13 mouse cellular contexts compared by ENCODE assay signal in genomic region chr11:61728037-61728436, GRCm38 (mm10). TPM values are rescaled to one million over a fixed set of nuclear protein-coding genes. Genes with fewer than 3 reads are reported as not detected.
DNase-seq lines count a peak whose midpoint lies in the region; ATAC-seq and TF ChIP-seq lines count a peak whose summit lies in the region.
"Had no signal": no experiment of that assay in that cellular context is flagged by ENCODE, and none has a peak within 500 bp of the region (broad histone marks: within the 10 kb centered on the region; RNA-seq: fewer than 3 reads in every experiment).

No protein-coding gene starts in this region.

- H3K36me3 ChIP-seq in heart, embryonic 10.5 days = peaks cover 55% of the 10 kb centered on the region
- H3K36me3 ChIP-seq in lung, postnatal 0 days (ENCODE audit: insufficient read depth, low read length) = no peaks in the 10 kb centered on the region
- peaks cover 20% of the 10 kb centered on the region for H3K36me3 ChIP-seq in thymus, adult 2 months (ENCODE audit: control insufficient read depth, insufficient read depth, low read length)

- no peaks in the 10 kb centered on the region for H3K27me3 ChIP-seq in heart, embryonic 10.5 days (ENCODE audit: insufficient read depth, poor library complexity, severe bottlenecking)
- no peaks in the 10 kb centered on the region for H3K27me3 ChIP-seq in lung, postnatal 0 days (replicated peaks; ENCODE audit: insufficient read depth, low read length)
- no peaks in the 10 kb centered on the region for H3K27me3 ChIP-seq in thymus, adult 2 months (ENCODE audit: control insufficient read depth, insufficient read depth, low read length)
- H3K27me3 ChIP-seq: CH12.LX; lung, embryonic 15.5 days had no signal

- TF ChIP-seq EP300 in lung, postnatal 0 days (IDR thresholded peaks at IDR 0.05) = no peak

- H3K4me1 ChIP-seq in heart, embryonic 10.5 days = peaks cover 4% of the 10 kb centered on the region
- H3K4me1 ChIP-seq in bone marrow macrophage, adult 2 months (ENCODE audit: control insufficient read depth, insufficient read depth, low read length) = peaks cover 31% of the 10 kb centered on the region
- H3K4me1 ChIP-seq in lung, postnatal 0 days (ENCODE audit: insufficient read depth, low read depth, low read length) = no peaks in the 10 kb centered on the region
- H3K4me1 ChIP-seq in thymus, adult 2 months (replicated peaks; ENCODE audit: control insufficient read depth, insufficient read depth, low read length) = no peaks in the 10 kb centered on the region
- H3K4me1 ChIP-seq: lung, embryonic 15.5 days had no signal

- H3K4me3 ChIP-seq in heart, embryonic 10.5 days = no peak overlapping the region
- no peak overlapping the region for H3K4me3 ChIP-seq in bone marrow macrophage, adult 2 months (ENCODE audit: insufficient read depth, low read length)
- H3K4me3 ChIP-seq in lung, postnatal 0 days (ENCODE audit: low read depth, low read length) = no peak overlapping the region
- no peak overlapping the region for H3K4me3 ChIP-seq in thymus, adult 2 months (ENCODE audit: control insufficient read depth, insufficient read depth, low read length)
- H3K4me3 ChIP-seq: lung, embryonic 15.5 days had no signal

- peak overlapping the region; percentile 47; the same call in 1 of the 2 replicates for H3K27ac ChIP-seq in heart, embryonic 10.5 days
- H3K27ac ChIP-seq in bone marrow macrophage, adult 2 months (ENCODE audit: insufficient read depth, low read depth, low read length) = peak overlapping the region; percentile 86
- no peak overlapping the region for H3K27ac ChIP-seq in lung, postnatal 0 days (ENCODE audit: low read length)
- H3K27ac ChIP-seq in thymus, adult 2 months (ENCODE audit: control insufficient read depth, insufficient read depth, low read length) = no peak overlapping the region
- H3K27ac ChIP-seq: lung, embryonic 15.5 days had no signal

- DNase-seq in heart, embryonic 10.5 days (ENCODE audit: low spot score) = no peak
- DNase-seq in heart, postnatal 4 days = no peak
- peak; percentile 47 for DNase-seq in kidney, adult 18-20 months
- peak; percentile 30 for DNase-seq in lung, postnatal 0 days (ENCODE audit: low spot score)
- DNase-seq in thymus, adult 2 months = no peak
- DNase-seq in cerebellum, adult 9-11 months = no peak
- DNase-seq in neural tube, embryonic 10.5 days (ENCODE audit: extremely low spot score, low spot score) = no peak
- DNase-seq: right cerebral cortex, adult 18-20 months had no signal

- ATAC-seq in lung, postnatal 0 days = peak; percentile 40

- H3K9ac ChIP-seq in lung, postnatal 0 days (replicated peaks; ENCODE audit: low read depth) = no peak overlapping the region
- H3K9ac ChIP-seq: lung, embryonic 15.5 days had no signal

- no peaks in the 10 kb centered on the region for H3K9me3 ChIP-seq in heart, embryonic 10.5 days
- no peaks in the 10 kb centered on the region for H3K9me3 ChIP-seq in lung, postnatal 0 days (ENCODE audit: low read length)
- H3K9me3 ChIP-seq: lung, embryonic 15.5 days had no signal

- no peak for TF ChIP-seq CTCF in bone marrow macrophage, adult 2 months (IDR thresholded peaks at IDR 0.05; ENCODE audit: low read depth, low read length)
- TF ChIP-seq CTCF in lung, postnatal 0 days (IDR thresholded peaks at IDR 0.05) = no peak
- no peak for TF ChIP-seq CTCF in thymus, adult 2 months (IDR thresholded peaks at IDR 0.05; ENCODE audit: borderline replicate concordance, control insufficient read depth, extremely low read depth, insufficient read depth, low read length, poor library complexity)

- WGBS in heart, embryonic 10.5 days = 40% methylated on average over 2 of the region's 2 CpGs
- WGBS in lung, postnatal 0 days = 42% methylated on average over 2 of the region's 2 CpGs
- WGBS in thymus, adult 2 months = 50% methylated on average over 2 of the region's 2 CpGs

- no peak for TF ChIP-seq POLR2A in bone marrow macrophage, adult 2 months (IDR thresholded peaks at IDR 0.05; ENCODE audit: borderline replicate concordance, low read depth, low read length)
- TF ChIP-seq POLR2A in thymus, adult 2 months (IDR thresholded peaks at IDR 0.05; ENCODE audit: control insufficient read depth, extremely low read depth, insufficient read depth, low read length, poor library complexity) = no peak

- no peak overlapping the region for H3K4me2 ChIP-seq in lung, postnatal 0 days (replicated peaks; ENCODE audit: low read depth, low read length)
- H3K4me2 ChIP-seq: lung, embryonic 15.5 days had no signal

RNA-seq across cellular contexts. Expression of gene Slc5a10, which starts 7.4 kb away (rescaled TPM):
- 0.07 TPM in 1 of 2 replicates, not detected in the other for polyA plus RNA-seq in heart, embryonic 10.5 days (2016; fragmentation: Nextera tagmentation; extraction: Ambion mirVana)
- not detected for total RNA-seq in heart, postnatal 4 days (2021)
- polyA plus RNA-seq in bone marrow macrophage, adult 2 months (2012; ENCODE audit: insufficient read depth, insufficient read length, missing spikeins) = not detected in 2 replicates
- polyA plus RNA-seq in lung, postnatal 0 days (2015; fragmentation: Nextera tagmentation; extraction: Ambion mirVana) = 0.06 TPM in 1 of 2 replicates, not detected in the other
- polyA plus RNA-seq in thymus, adult 2 months (2012; rRNA removed) = 0.27 and 0.36 TPM in 2 replicates
- polyA plus RNA-seq: forebrain, embryonic 11.5 days; intestine, embryonic 14.5 days; lung, embryonic 15.5 days had no signal

RNA-seq across cellular contexts. Expression of gene Prpsap2, which starts 33.9 kb away (rescaled TPM):
- polyA plus RNA-seq in heart, embryonic 10.5 days (2016; fragmentation: Nextera tagmentation; extraction: Ambion mirVana) = 19.8 and 24.8 TPM in 2 replicates
- total RNA-seq in heart, postnatal 4 days (2021) = 10 to 100 TPM; 12.3 to 12.5 TPM
- 34.5 and 36.2 TPM in 2 replicates for polyA plus RNA-seq in bone marrow macrophage, adult 2 months (2012; ENCODE audit: insufficient read depth, insufficient read length, missing spikeins)
- 16.0 and 16.4 TPM in 2 replicates for polyA plus RNA-seq in lung, postnatal 0 days (2015; fragmentation: Nextera tagmentation; extraction: Ambion mirVana)
- 22.0 and 25.4 TPM in 2 replicates for polyA plus RNA-seq in thymus, adult 2 months (2012; rRNA removed)

RNA-seq across cellular contexts. Expression of gene Fam83g, which starts 44.1 kb away (rescaled TPM):
- polyA plus RNA-seq in heart, embryonic 10.5 days (2016; fragmentation: Nextera tagmentation; extraction: Ambion mirVana) = 3.2 and 3.3 TPM in 2 replicates
- under 1 TPM; 0.17 to 0.25 TPM for total RNA-seq in heart, postnatal 4 days (2021)
- not detected in 2 replicates for polyA plus RNA-seq in bone marrow macrophage, adult 2 months (2012; ENCODE audit: insufficient read depth, insufficient read length, missing spikeins)
- 1.7 and 1.9 TPM in 2 replicates for polyA plus RNA-seq in lung, postnatal 0 days (2015; fragmentation: Nextera tagmentation; extraction: Ambion mirVana)
- polyA plus RNA-seq in thymus, adult 2 months (2012; rRNA removed) = 8.9 and 9.5 TPM in 2 replicates

Comparison
In these comparisons a context has a peak if more than half of its experiments do, and no peak if none do; other contexts are left out.
1. DNase-seq: peak in kidney, adult 18-20 months (single experiment) and lung, postnatal 0 days (single experiment); none in heart, embryonic 10.5 days (single experiment), heart, postnatal 4 days (single experiment), thymus, adult 2 months (single experiment), cerebellum, adult 9-11 months (single experiment) and neural tube, embryonic 10.5 days (single experiment).
2. H3K27ac ChIP-seq: peak in heart, embryonic 10.5 days (single experiment) and bone marrow macrophage, adult 2 months (single experiment); none in lung, postnatal 0 days (single experiment) and thymus, adult 2 months (single experiment).